Mouse (Mus musculus) forebrain, embryonic 10.5 days (tissue): ENCODE results near the gene Efcab3. TPM values are rescaled to one million over a fixed set of nuclear protein-coding genes. Genes with fewer than 3 reads are reported as not detected.

Experiments
- DNase-seq: peaks from one replicate; pipeline ENCODE4 v3.0.0-alpha.2; 2017; ENCODE audit warnings: low spot score; ENCODE audit errors: extremely low spot score
- H3K27ac ChIP-seq: fragments of 300-500 bp; sonication (generic); 2 replicates; pipeline ENCODE4 v1.5.1; 2016; ENCODE audit warnings: mild to moderate bottlenecking
- H3K27me3 ChIP-seq: fragments of 300-500 bp; sonication (generic); 2 replicates; pipeline ENCODE4 v1.6.1; 2016; ENCODE audit warnings: mild to moderate bottlenecking; ENCODE audit not compliant: poor library complexity, severe bottlenecking
- H3K36me3 ChIP-seq: fragments of 300-500 bp; sonication (generic); replicated peaks from 2 replicates; pipeline ENCODE4 v1.6.1; 2016; ENCODE audit warnings: mild to moderate bottlenecking, moderate library complexity
- H3K4me1 ChIP-seq: fragments of 300-500 bp; sonication (generic); 2 replicates; pipeline ENCODE4 v1.6.1; 2016
- H3K4me3 ChIP-seq: fragments of 300-500 bp; sonication (generic); 2 replicates; pipeline ENCODE4 v1.5.1; 2016; ENCODE audit warnings: mild to moderate bottlenecking, moderate library complexity
- H3K9me3 ChIP-seq: fragments of 300-500 bp; sonication (generic); 2 replicates; pipeline ENCODE4 v1.6.1; 2016; ENCODE audit warnings: mild to moderate bottlenecking, moderate library complexity
- WGBS: fragments of 180-500 bp; shearing (Covaris S2); methylation state at CpG from one replicate; pipeline ENCODE4 v1.1.7; 2016; 5-methylcytosine and 5-hydroxymethylcytosine counted together
- polyA plus RNA-seq: library from polyadenylated mRNA; unstranded; fragments of >200 nt; fragmentation: Nextera tagmentation; extraction: Ambion mirVana; gene quantifications from 2 replicates; pipeline ENCODE4 v1.2.1, GENCODE M21; 2016

Gene Efcab3
- polyA plus RNA-seq, 1 experiment from 2014 or later = not detected

- H3K36me3 ChIP-seq = no peaks in the 10 kb centered on the region
- no peaks in the 10 kb centered on the region for H3K9me3 ChIP-seq
- 0 out of 2 replicates have a peak overlapping the region, but pooled peaks have one; percentile 1 for H3K27ac ChIP-seq
- DNase-seq = no peak
- peaks cover 53% of the 10 kb centered on the region for H3K4me1 ChIP-seq
- 25% methylated on average over 18 of the region's 19 CpGs for WGBS
- peaks cover 16% of the 10 kb centered on the region; the same call in 1 of the 2 replicates for H3K27me3 ChIP-seq
- 0 out of 2 replicates have a peak overlapping the region, but pooled peaks have one; percentile 16 for H3K4me3 ChIP-seq
Measured at GRCm38 (mm10) chr11:105151226-105152016, 88.0 kb downstream of the Efcab3 start.

GRCm38 (mm10) chr11:105152017-105152300 is 88.6 kb downstream of the Efcab3 start:
- Histone ChIP-seq H3K27me3 (peaks cover 16% of the 10 kb centered on the region; the same call in 1 of the 2 replicates), H3K27ac (0 out of 2 replicates have a peak overlapping the region, but pooled peaks have one; percentile 1), H3K36me3 (no peaks in the 10 kb centered on the region), H3K4me1 (peaks cover 53% of the 10 kb centered on the region), H3K4me3 (no peak overlapping the region), H3K9me3 (no peaks in the 10 kb centered on the region)
- 78% methylated on average over 2 of the region's 4 CpGs for WGBS
- DNase-seq = no peak

GRCm38 (mm10) chr11:105152357-105152899 is 89.0 kb downstream of the Efcab3 start:
- H3K9me3 ChIP-seq = no peaks in the 10 kb centered on the region
- H3K27ac ChIP-seq = no peak overlapping the region
- H3K36me3 ChIP-seq = no peaks in the 10 kb centered on the region
- H3K27me3 ChIP-seq = peaks cover 16% of the 10 kb centered on the region; the same call in 1 of the 2 replicates
- DNase-seq = no peak
- H3K4me3 ChIP-seq = no peak overlapping the region
- peaks cover 53% of the 10 kb centered on the region for H3K4me1 ChIP-seq
- 74% methylated on average over 11 of the region's 11 CpGs for WGBS

- Histone ChIP-seq H3K4me3 (no peak overlapping the region), H3K27ac (no peak overlapping the region), H3K4me1 (peaks cover 53% of the 10 kb centered on the region), H3K36me3 (no peaks in the 10 kb centered on the region), H3K9me3 (no peaks in the 10 kb centered on the region), H3K27me3 (peaks cover 16% of the 10 kb centered on the region; the same call in 1 of the 2 replicates)
- 44% methylated on average over 12 of the region's 12 CpGs for WGBS
- DNase-seq = peak; percentile 43
Measured at GRCm38 (mm10) chr11:105153068-105153833, 89.9 kb downstream of the Efcab3 start.

GRCm38 (mm10) chr11:105155915-105156314 is 92.5 kb downstream of the Efcab3 start:
- no peaks in the 10 kb centered on the region for H3K36me3 ChIP-seq
- H3K9me3 ChIP-seq = no peaks in the 10 kb centered on the region
- WGBS = 72% methylated on average over 4 of the region's 4 CpGs
- no peak for DNase-seq
- no peak overlapping the region for H3K27ac ChIP-seq
- H3K27me3 ChIP-seq = peaks cover 9% of the 10 kb centered on the region; the same call in 1 of the 2 replicates
- peaks cover 49% of the 10 kb centered on the region for H3K4me1 ChIP-seq
- H3K4me3 ChIP-seq = no peak overlapping the region

GRCm38 (mm10) chr11:105156748-105157267 is 93.4 kb downstream of the Efcab3 start:
- Histone ChIP-seq H3K4me1 (peaks cover 40% of the 10 kb centered on the region), H3K27ac (no peak overlapping the region), H3K9me3 (no peaks in the 10 kb centered on the region), H3K4me3 (no peak overlapping the region), H3K36me3 (no peaks in the 10 kb centered on the region), H3K27me3 (no peaks in the 10 kb centered on the region)
- WGBS = 88% methylated on average over 19 of the region's 19 CpGs
- no peak for DNase-seq

- Histone ChIP-seq H3K27me3 (no peaks in the 10 kb centered on the region), H3K9me3 (peaks cover 8% of the 10 kb centered on the region), H3K27ac (no peak overlapping the region), H3K36me3 (no peaks in the 10 kb centered on the region), H3K4me3 (no peak overlapping the region), H3K4me1 (peaks cover 32% of the 10 kb centered on the region)
- DNase-seq = no peak
Measured at GRCm38 (mm10) chr11:105158047-105158446, 94.7 kb downstream of the Efcab3 start.

GRCm38 (mm10) chr11:105159673-105160360 is 96.4 kb downstream of the Efcab3 start:
- Histone ChIP-seq H3K36me3 (no peaks in the 10 kb centered on the region), H3K27me3 (peaks cover 4% of the 10 kb centered on the region; the same call in 1 of the 2 replicates), H3K27ac (no peak overlapping the region), H3K9me3 (peaks cover 23% of the 10 kb centered on the region), H3K4me1 (peaks cover 14% of the 10 kb centered on the region), H3K4me3 (no peak overlapping the region)
- no peak for DNase-seq
- 65% methylated on average over 6 of the region's 6 CpGs for WGBS

GRCm38 (mm10) chr11:105161411-105161810 is 98.0 kb downstream of the Efcab3 start:
- 91% methylated on average over 2 of the region's 2 CpGs for WGBS
- H3K4me3 ChIP-seq = no peak overlapping the region
- H3K4me1 ChIP-seq = peaks cover under 1% of the 10 kb centered on the region; the same call in 1 of the 2 replicates

GRCm38 (mm10) chr11:105164516-105165510 is 101.4 kb downstream of the Efcab3 start:
- 85% methylated on average over 69 of the region's 69 CpGs for WGBS
- Histone ChIP-seq H3K27me3 (peaks cover 16% of the 10 kb centered on the region; the same call in 1 of the 2 replicates), H3K27ac (no peak overlapping the region), H3K4me3 (no peak overlapping the region), H3K36me3 (no peaks in the 10 kb centered on the region), H3K9me3 (peaks cover 44% of the 10 kb centered on the region), H3K4me1 (no peaks in the 10 kb centered on the region)
- DNase-seq = no peak

More at GRCm38 (mm10) chr11:105161411-105161810, 98.0 kb downstream of the Efcab3 start:
- no peak for DNase-seq
- Histone ChIP-seq H3K36me3 (no peaks in the 10 kb centered on the region), H3K27me3 (peaks cover 16% of the 10 kb centered on the region; the same call in 1 of the 2 replicates), H3K9me3 (peaks cover 39% of the 10 kb centered on the region), H3K27ac (no peak overlapping the region)

- Histone ChIP-seq H3K36me3 (no peaks in the 10 kb centered on the region), H3K9me3 (peaks cover 44% of the 10 kb centered on the region), H3K4me3 (no peak overlapping the region), H3K27me3 (peaks cover 16% of the 10 kb centered on the region; the same call in 1 of the 2 replicates), H3K27ac (no peak overlapping the region), H3K4me1 (no peaks in the 10 kb centered on the region)
- 93% methylated on average over 10 of the region's 10 CpGs for WGBS
- no peak for DNase-seq
Measured at GRCm38 (mm10) chr11:105166780-105167179, 103.4 kb downstream of the Efcab3 start.
